Mouse (Mus musculus) lung, postnatal 0 days (tissue): ENCODE measurements around the gene Tpst1.

ENCODE experiments used
- CTCF ChIP-seq: IDR thresholded peaks from 2 replicates; pipeline ENCODE4 v1.5.1; 2016; ENCODE audit warnings: antibody characterized with exemption, mild to moderate bottlenecking
- EP300 ChIP-seq: IDR thresholded peaks from 2 replicates; pipeline ENCODE4 v1.6.1; 2016; ENCODE audit warnings: antibody characterized with exemption, mild to moderate bottlenecking, control low read depth

- peak; percentile 88 for TF ChIP-seq CTCF
- TF ChIP-seq EP300: no peak
These were observed 49.2 kb upstream of the Tpst1 start for GRCm38 (mm10) chr5:130023767-130024539.
